ENCODE assay signal across 13 mouse cellular contexts in the genomic region with DNA sequence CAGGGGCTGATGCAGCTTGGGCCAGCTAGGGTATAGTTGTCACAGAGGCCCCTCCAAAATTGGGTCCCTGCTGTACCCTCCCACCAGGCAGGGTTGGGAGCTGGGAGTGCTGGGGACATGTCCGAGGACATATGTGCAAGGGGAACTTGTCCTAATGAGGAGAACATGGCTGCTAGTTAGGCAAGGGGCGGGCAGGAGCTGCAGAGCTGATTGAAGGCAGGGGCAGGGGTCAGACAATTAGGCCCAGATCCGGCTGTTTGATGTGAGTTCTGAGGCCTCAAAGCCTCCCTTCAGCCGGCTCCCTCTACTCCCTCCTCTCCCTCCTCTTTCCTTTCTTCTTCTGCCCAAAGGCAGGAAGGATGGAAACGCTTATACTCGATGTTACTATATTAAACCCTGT. TPM values are rescaled to one million over a fixed set of nuclear protein-coding genes. Genes with fewer than 3 reads are reported as not detected.
DNase-seq lines count a peak whose midpoint lies in the region; ATAC-seq lines count a peak whose summit lies in the region.
"Had no signal": no experiment of that assay in that cellular context is flagged by ENCODE, and none has a peak within 500 bp of the region (broad histone marks: within the 10 kb centered on the region; RNA-seq: fewer than 3 reads in every experiment).

No protein-coding gene starts in this region.

- no peaks in the 10 kb centered on the region for H3K9me3 ChIP-seq in embryonic facial prominence, embryonic 13.5 days
- no peaks in the 10 kb centered on the region for H3K9me3 ChIP-seq in midbrain, embryonic 11.5 days (ENCODE audit: control insufficient read depth, low read length)
- H3K9me3 ChIP-seq: heart, embryonic 10.5 days; liver, embryonic 13.5 days had no signal

- DNase-seq in embryo, embryonic 10.5 days (ENCODE audit: low spot score): peak; percentile 74
- peak; percentile 58 for DNase-seq in forelimb bud, embryonic 11.5 days (ENCODE audit: low read depth, low spot score)
- no peak for DNase-seq in midbrain, embryonic 11.5 days (ENCODE audit: low spot score, missing footprints)
- DNase-seq in frontal cortex, postnatal 25 days (ENCODE audit: low spot score in 2 of 2): no peak
- no peak for DNase-seq in urinary bladder, postnatal 36 days (ENCODE audit: low spot score in 2 of 2)
- no peak for DNase-seq in adrenal gland, postnatal 36 days
- DNase-seq: adrenal gland, postnatal 14 days; kidney, postnatal 25 days; liver, embryonic 13.5 days; thymus, postnatal 25 days had no signal

- no peak overlapping the region for H3K4me3 ChIP-seq in embryonic facial prominence, embryonic 13.5 days
- no peak overlapping the region for H3K4me3 ChIP-seq in midbrain, embryonic 11.5 days (ENCODE audit: low read depth, low read length)
- H3K4me3 ChIP-seq: heart, embryonic 10.5 days; liver, embryonic 13.5 days had no signal

- H3K27me3 ChIP-seq in embryonic facial prominence, embryonic 13.5 days: no peaks in the 10 kb centered on the region
- H3K27me3 ChIP-seq in midbrain, embryonic 11.5 days (ENCODE audit: control insufficient read depth, insufficient read depth, low read length): no peaks in the 10 kb centered on the region
- H3K27me3 ChIP-seq: CH12.LX; liver, embryonic 13.5 days had no signal

- H3K4me2 ChIP-seq in embryonic facial prominence, embryonic 13.5 days: no peak overlapping the region
- H3K4me2 ChIP-seq in midbrain, embryonic 11.5 days: no peak overlapping the region
- H3K4me2 ChIP-seq: liver, embryonic 13.5 days had no signal

- WGBS in embryonic facial prominence, embryonic 13.5 days: 25% methylated on average over 6 of the region's 6 CpGs
- 11% methylated on average over 6 of the region's 6 CpGs for WGBS in midbrain, embryonic 11.5 days

- peaks cover 19% of the 10 kb centered on the region; the same call in 1 of the 2 replicates for H3K36me3 ChIP-seq in embryonic facial prominence, embryonic 13.5 days
- H3K36me3 ChIP-seq in midbrain, embryonic 11.5 days (ENCODE audit: control insufficient read depth, insufficient read depth, low read length): no peaks in the 10 kb centered on the region
- H3K36me3 ChIP-seq: liver, embryonic 13.5 days had no signal

- H3K9ac ChIP-seq in embryonic facial prominence, embryonic 13.5 days: no peak overlapping the region
- H3K9ac ChIP-seq in midbrain, embryonic 11.5 days (ENCODE audit: low read length): no peak overlapping the region
- H3K9ac ChIP-seq: liver, embryonic 13.5 days had no signal

- no peak for ATAC-seq in embryonic facial prominence, embryonic 13.5 days (ENCODE audit: insufficient number of reproducible peaks, insufficient read depth, low FRiP score, low TSS enrichment, low read depth)
- no peak for ATAC-seq in midbrain, embryonic 11.5 days (ENCODE audit: low FRiP score)

- H3K4me1 ChIP-seq in embryonic facial prominence, embryonic 13.5 days: peaks cover 50% of the 10 kb centered on the region
- peaks cover 36% of the 10 kb centered on the region for H3K4me1 ChIP-seq in midbrain, embryonic 11.5 days (ENCODE audit: control insufficient read depth, insufficient read depth, low read length)

- H3K27ac ChIP-seq in embryonic facial prominence, embryonic 13.5 days: peak overlapping the region; percentile 39
- peak overlapping the region; percentile 7 for H3K27ac ChIP-seq in midbrain, embryonic 11.5 days (ENCODE audit: low read depth, low read length)
- H3K27ac ChIP-seq: heart, embryonic 10.5 days; liver, embryonic 13.5 days had no signal

RNA-seq across cellular contexts. Expression of a gene that starts 25.1 kb away (rescaled TPM):
- polyA plus RNA-seq in embryonic facial prominence, embryonic 13.5 days (2015; fragmentation: Nextera tagmentation; extraction: Ambion mirVana): 73.0 and 77.1 TPM in 2 replicates
- 80.7 and 81.2 TPM in 2 replicates for polyA plus RNA-seq in midbrain, embryonic 11.5 days (2014; fragmentation: Nextera tagmentation; extraction: Ambion mirVana)
- total RNA-seq in adrenal gland, postnatal 36 days (2021): 10 to 100 TPM; 25.2 to 27.3 TPM

Comparison
In these comparisons a context has a peak if more than half of its experiments do, and no peak if none do; other contexts are left out.
1. DNase-seq: peak in embryo, embryonic 10.5 days (single experiment) and forelimb bud, embryonic 11.5 days (single experiment); none in midbrain, embryonic 11.5 days (single experiment), frontal cortex, postnatal 25 days (0 of 2), urinary bladder, postnatal 36 days (0 of 2) and adrenal gland, postnatal 36 days (0 of 2).